Mouse (Mus musculus) forebrain, embryonic 12.5 days (tissue): Measurements from ENCODE around the gene Gemin6. TPM values are rescaled to one million over a fixed set of nuclear protein-coding genes. Genes with fewer than 3 reads are reported as not detected.
"Not testable (repeated sequence)": the region's sequence is repeated elsewhere in the genome, so short reads cannot be mapped to it uniquely, and the experiment has no call there.

Source experiments
- ATAC-seq: fragments of 200-750 bp; cut with Nextera tagmentation; 2 replicates; pipeline ENCODE4 v1.8.0; 2017; ENCODE audit warnings: moderate TSS enrichment; ENCODE audit not compliant: low FRiP score
- H3K27ac ChIP-seq: fragments of 300-500 bp; sonication (generic); 2 replicates; pipeline ENCODE4 v1.5.1; 2016; ENCODE audit warnings: mild to moderate bottlenecking
- H3K27me3 ChIP-seq: fragments of 300-500 bp; sonication (generic); 2 replicates; pipeline ENCODE4 v1.6.1; 2016; ENCODE audit warnings: mild to moderate bottlenecking
- H3K36me3 ChIP-seq: fragments of 300-500 bp; sonication (generic); replicated peaks from 2 replicates; pipeline ENCODE4 v1.6.1; 2016; ENCODE audit warnings: mild to moderate bottlenecking
- H3K4me1 ChIP-seq: fragments of 300-500 bp; sonication (generic); 2 replicates; pipeline ENCODE4 v1.6.1; 2016
- H3K4me2 ChIP-seq: fragments of 300-500 bp; sonication (generic); 2 replicates; pipeline ENCODE4 v1.6.1; 2016; ENCODE audit warnings: mild to moderate bottlenecking, moderate library complexity
- H3K4me3 ChIP-seq: fragments of 300-500 bp; sonication (generic); replicated peaks from 2 replicates; pipeline ENCODE4 v1.5.1; 2016; ENCODE audit warnings: mild to moderate bottlenecking
- H3K9ac ChIP-seq: fragments of 300-500 bp; sonication (generic); 2 replicates; pipeline ENCODE4 v1.6.1; 2016; ENCODE audit warnings: mild to moderate bottlenecking
- H3K9me3 ChIP-seq: fragments of 300-500 bp; sonication (generic); 2 replicates; pipeline ENCODE4 v1.6.1; 2016
- WGBS: fragments of 180-500 bp; shearing (Covaris S2); methylation state at CpG from one replicate; pipeline ENCODE4 v1.1.7; 2016; 5-methylcytosine and 5-hydroxymethylcytosine counted together
- polyA plus RNA-seq: library from polyadenylated mRNA; unstranded; fragments of >200 nt; fragmentation: Nextera tagmentation; extraction: Ambion mirVana; gene quantifications from 2 replicates; pipeline ENCODE4 v1.2.1, GENCODE M21; 2016

Gemin6 gene
- 37.6 and 38.5 TPM in 2 replicates for polyA plus RNA-seq

- H3K4me2 ChIP-seq: peak within 1 kb of the TSS; percentile 73
- peak within 1 kb of the TSS; percentile 72 for H3K9ac ChIP-seq
- H3K4me3 ChIP-seq: peak within 1 kb of the TSS; percentile 58
- under 1% methylated on average over 33 of the region's 33 CpGs for WGBS
- H3K9me3 ChIP-seq: no peaks in the 10 kb centered on the region
- no peaks in the 10 kb centered on the region for H3K27me3 ChIP-seq
- H3K27ac ChIP-seq: peak within 1 kb of the TSS; percentile 85
- peaks cover 15% of the 10 kb centered on the region; the same call in 1 of the 2 replicates for H3K36me3 ChIP-seq
- H3K4me1 ChIP-seq: peaks cover 9% of the 10 kb centered on the region
- ATAC-seq: peak; percentile 96
Measured at GRCm38 (mm10) chr17:80224326-80225116, at the start of gene Gemin6. Gene Gemin6 (plus strand): TSS chr17:80224441.

GRCm38 (mm10) chr17:80174699-80175385, 49.4 kb upstream of the Gemin6 start:
- Histone ChIP-seq H3K4me2 (no peak overlapping the region), H3K27me3 (no peaks in the 10 kb centered on the region), H3K4me1 (0 out of 2 replicates have a peak, but pooled peaks cover 3% of the 10 kb centered on the region), H3K9me3 (no peaks in the 10 kb centered on the region), H3K27ac (no peak overlapping the region), H3K36me3 (no peaks in the 10 kb centered on the region), H3K4me3 (no peak overlapping the region), H3K9ac (no peak overlapping the region)
- no peak for ATAC-seq
- WGBS: 82% methylated on average over 19 of the region's 19 CpGs

- 0 out of 2 replicates have a peak, but pooled peaks cover 3% of the 10 kb centered on the region for H3K4me1 ChIP-seq
- no peak overlapping the region for H3K4me3 ChIP-seq
- H3K9me3 ChIP-seq: no peaks in the 10 kb centered on the region
- H3K4me2 ChIP-seq: no peak overlapping the region
- H3K27ac ChIP-seq: no peak overlapping the region
- 69% methylated on average over 4 of the region's 4 CpGs for WGBS
- no peak overlapping the region for H3K9ac ChIP-seq
- no peaks in the 10 kb centered on the region for H3K36me3 ChIP-seq
- no peak for ATAC-seq
- H3K27me3 ChIP-seq: no peaks in the 10 kb centered on the region
Measured at GRCm38 (mm10) chr17:80175386-80175739, 48.9 kb upstream of the Gemin6 start.

GRCm38 (mm10) chr17:80175966-80176365, 48.3 kb upstream of the Gemin6 start:
- 0 out of 2 replicates have a peak, but pooled peaks cover 3% of the 10 kb centered on the region for H3K4me1 ChIP-seq
- no peak overlapping the region for H3K4me2 ChIP-seq
- H3K9me3 ChIP-seq: no peaks in the 10 kb centered on the region
- H3K9ac ChIP-seq: no peak overlapping the region
- WGBS: 88% methylated on average over 3 of the region's 3 CpGs
- no peaks in the 10 kb centered on the region for H3K27me3 ChIP-seq
- H3K36me3 ChIP-seq: no peaks in the 10 kb centered on the region
- no peak for ATAC-seq
- no peak overlapping the region for H3K27ac ChIP-seq
- no peak overlapping the region for H3K4me3 ChIP-seq

- 98% methylated on average over 3 of the region's 3 CpGs for WGBS
- not testable (repeated sequence) for H3K27ac ChIP-seq
Measured at GRCm38 (mm10) chr17:80178846-80179245, 45.4 kb upstream of the Gemin6 start.

GRCm38 (mm10) chr17:80179959-80180358, 44.3 kb upstream of the Gemin6 start:
- Histone ChIP-seq H3K9me3 (no peaks in the 10 kb centered on the region), H3K27me3 (no peaks in the 10 kb centered on the region), H3K9ac (no peak overlapping the region), H3K4me2 (no peak overlapping the region), H3K4me3 (no peak overlapping the region), H3K4me1 (0 out of 2 replicates have a peak, but pooled peaks cover 3% of the 10 kb centered on the region), H3K27ac (no peak overlapping the region), H3K36me3 (no peaks in the 10 kb centered on the region)
- WGBS: under 1% methylated on average over 6 of the region's 6 CpGs
- ATAC-seq: peak; percentile 86

More at GRCm38 (mm10) chr17:80178846-80179245, 45.4 kb upstream of the Gemin6 start:
- H3K36me3 ChIP-seq, ATAC-seq, H3K9ac ChIP-seq, H3K9me3 ChIP-seq, H3K4me3 ChIP-seq, H3K27me3 ChIP-seq, H3K4me2 ChIP-seq, H3K4me1 ChIP-seq: not testable (repeated sequence)

GRCm38 (mm10) chr17:80180468-80180867, 43.8 kb upstream of the Gemin6 start:
- Histone ChIP-seq H3K27me3 (no peaks in the 10 kb centered on the region), H3K36me3 (no peaks in the 10 kb centered on the region), H3K27ac (no peak overlapping the region), H3K4me3 (no peak overlapping the region), H3K9me3 (no peaks in the 10 kb centered on the region), H3K4me1 (no peaks in the 10 kb centered on the region), H3K9ac (no peak overlapping the region), H3K4me2 (no peak overlapping the region)
- ATAC-seq: peak; percentile 65

- no peak for ATAC-seq
- no peak overlapping the region for H3K27ac ChIP-seq
- no peaks in the 10 kb centered on the region for H3K36me3 ChIP-seq
- no peak overlapping the region for H3K4me2 ChIP-seq
- H3K4me3 ChIP-seq: no peak overlapping the region
- WGBS: 90% methylated on average over 10 of the region's 10 CpGs
- no peaks in the 10 kb centered on the region for H3K4me1 ChIP-seq
- no peaks in the 10 kb centered on the region for H3K9me3 ChIP-seq
- H3K27me3 ChIP-seq: no peaks in the 10 kb centered on the region
- no peak overlapping the region for H3K9ac ChIP-seq
Measured at GRCm38 (mm10) chr17:80183615-80184014, 40.6 kb upstream of the Gemin6 start.

- ATAC-seq: no peak
Measured at GRCm38 (mm10) chr17:80193075-80193474, 31.2 kb upstream of the Gemin6 start.

GRCm38 (mm10) chr17:80199160-80199778, 25.0 kb upstream of the Gemin6 start:
- H3K27ac ChIP-seq: no peak overlapping the region
- WGBS: 89% methylated on average over 3 of the region's 3 CpGs
- H3K4me2 ChIP-seq: no peak overlapping the region
- H3K4me1 ChIP-seq: peaks cover 3% of the 10 kb centered on the region; the same call in 1 of the 2 replicates
- H3K4me3 ChIP-seq: no peak overlapping the region
- no peaks in the 10 kb centered on the region for H3K9me3 ChIP-seq
- no peak overlapping the region for H3K9ac ChIP-seq
- ATAC-seq: 0 out of 2 replicates have a peak, but pooled peaks have one; percentile 11
- peaks cover 80% of the 10 kb centered on the region for H3K36me3 ChIP-seq
- H3K27me3 ChIP-seq: no peaks in the 10 kb centered on the region

More at GRCm38 (mm10) chr17:80193075-80193474, 31.2 kb upstream of the Gemin6 start:
- 0 out of 2 replicates have a peak, but pooled peaks cover 5% of the 10 kb centered on the region for H3K4me1 ChIP-seq
- H3K27me3 ChIP-seq: no peaks in the 10 kb centered on the region
- H3K27ac ChIP-seq: no peak overlapping the region
- H3K9ac ChIP-seq: no peak overlapping the region
- no peaks in the 10 kb centered on the region for H3K9me3 ChIP-seq
- no peak overlapping the region for H3K4me2 ChIP-seq
- H3K4me3 ChIP-seq: no peak overlapping the region
- 68% methylated on average over 5 of the region's 5 CpGs for WGBS
- peaks cover 27% of the 10 kb centered on the region for H3K36me3 ChIP-seq

GRCm38 (mm10) chr17:80205657-80206056, 18.6 kb upstream of the Gemin6 start:
- peak overlapping the region; percentile 98 for H3K9ac ChIP-seq
- peak overlapping the region; percentile 84 for H3K4me2 ChIP-seq
- WGBS: 35% methylated on average over 5 of the region's 5 CpGs
- ATAC-seq: no peak
- peaks cover 38% of the 10 kb centered on the region for H3K36me3 ChIP-seq
- peak overlapping the region; percentile 96 for H3K4me3 ChIP-seq
- no peak overlapping the region for H3K27ac ChIP-seq
- H3K9me3 ChIP-seq: no peaks in the 10 kb centered on the region
- H3K4me1 ChIP-seq: peaks cover 20% of the 10 kb centered on the region
- H3K27me3 ChIP-seq: no peaks in the 10 kb centered on the region

- WGBS: under 1% methylated on average over 36 of the region's 36 CpGs
- Histone ChIP-seq H3K4me3 (peak overlapping the region; percentile 96), H3K4me1 (peaks cover 20% of the 10 kb centered on the region), H3K27ac (peak overlapping the region; percentile 99), H3K36me3 (peaks cover 34% of the 10 kb centered on the region), H3K27me3 (no peaks in the 10 kb centered on the region), H3K9ac (peak overlapping the region; percentile 98), H3K4me2 (peak overlapping the region; percentile 84), H3K9me3 (no peaks in the 10 kb centered on the region)
- peak; percentile 77 for ATAC-seq
Measured at GRCm38 (mm10) chr17:80206301-80206670, 18.0 kb upstream of the Gemin6 start.
